Mouse (Mus musculus): ENCODE data around the gene Exoc8. TPM values are rescaled to one million over a fixed set of nuclear protein-coding genes. Genes with fewer than 3 reads are reported as not detected.

Exoc8 gene
- total RNA-seq, 2 experiments from 2014 or later, result 19.7 to 20.2 TPM

GRCm38 (mm10) chr8:124911938-124912872 is 14.7 kb upstream of the Exoc8 start:
- DNase-seq, result no peak
- intact Hi-C loops (cut with DNase I), result no loop called here

- DNase-seq, result peak in 1 of 2 experiments; percentile 66
- intact Hi-C loops (cut with DNase I), result no loop called here
These were observed 12.8 kb upstream of the Exoc8 start for GRCm38 (mm10) chr8:124910349-124910748.

- intact Hi-C loops (cut with DNase I), result no loop called here
- DNase-seq, result peak in 1 of 2 experiments; percentile 62
These were observed 12.4 kb upstream of the Exoc8 start for GRCm38 (mm10) chr8:124909936-124910335.

- no peak for DNase-seq
- intact Hi-C loops (cut with DNase I), result no loop called here
These were observed 8.0 kb upstream of the Exoc8 start for GRCm38 (mm10) chr8:124905482-124905881.

- intact Hi-C loops (cut with DNase I), result no loop called here
- DNase-seq, result no peak
These were observed 5.7 kb upstream of the Exoc8 start for GRCm38 (mm10) chr8:124903198-124903597.

GRCm38 (mm10) chr8:124898251-124898905 is 873 bp upstream of the Exoc8 start:
- DNase-seq, result no peak
- intact Hi-C loops (cut with DNase I), result loop anchor here (5.0 kb wide), 1 partner anchor 114 kb away; the partner anchor contains the start of gene Tsnax

GRCm38 (mm10) chr8:124896632-124897385 is 696 bp downstream of the Exoc8 start:
- DNase-seq, result peak; percentile 81 to 83
- intact Hi-C loops (cut with DNase I), result loop anchor here (2.0 to 5.0 kb wide), 3 partner anchors 52 to 136 kb away; partner anchors contain the start of genes Egln1 and Tsnax

GRCm38 (mm10) chr8:124896010-124896631 is 1.4 kb downstream of the Exoc8 start:
- intact Hi-C loops (cut with DNase I), result loop anchor here (2.0 to 5.0 kb wide), 3 partner anchors 53 to 137 kb away; partner anchors contain the start of genes Egln1 and Tsnax

GRCm38 (mm10) chr8:124892596-124892995 is 4.9 kb downstream of the Exoc8 start:
- intact Hi-C loops (cut with DNase I), result no loop called here
- DNase-seq, result no peak

More at GRCm38 (mm10) chr8:124896010-124896631, 1.4 kb downstream of the Exoc8 start:
- no peak for DNase-seq

GRCm38 (mm10) chr8:124888385-124888784 is 9.1 kb downstream of the Exoc8 start:
- no peak for DNase-seq
- intact Hi-C loops (cut with DNase I), result no loop called here

GRCm38 (mm10) chr8:124878946-124879526 is 18.5 kb downstream of the Exoc8 start:
- no peak for DNase-seq
- intact Hi-C loops (cut with DNase I), result no loop called here

- DNase-seq, result no peak
- intact Hi-C loops (cut with DNase I), result no loop called here
These were observed 19.4 kb downstream of the Exoc8 start for GRCm38 (mm10) chr8:124878141-124878540.

- intact Hi-C loops (cut with DNase I), result no loop called here
- no peak for DNase-seq
These were observed 24.8 kb downstream of the Exoc8 start for GRCm38 (mm10) chr8:124872690-124873089.

- intact Hi-C loops (cut with DNase I), result no loop called here
- DNase-seq, result no peak
These were observed 25.4 kb downstream of the Exoc8 start for GRCm38 (mm10) chr8:124872081-124872480.

- no peak for DNase-seq
- intact Hi-C loops (cut with DNase I), result no loop called here
These were observed 26.0 kb downstream of the Exoc8 start for GRCm38 (mm10) chr8:124871474-124871873.

GRCm38 (mm10) chr8:124869708-124870107 is 27.8 kb downstream of the Exoc8 start:
- intact Hi-C loops (cut with DNase I), result no loop called here
- no peak for DNase-seq

GRCm38 (mm10) chr8:124867126-124867525 is 30.4 kb downstream of the Exoc8 start:
- DNase-seq, result no peak
- intact Hi-C loops (cut with DNase I), result no loop called here

- DNase-seq, result no peak
- intact Hi-C loops (cut with DNase I), result no loop called here
These were observed 30.8 kb downstream of the Exoc8 start for GRCm38 (mm10) chr8:124866669-124867068.

- intact Hi-C loops (cut with DNase I), result no loop called here
- DNase-seq, result no peak
These were observed 33.8 kb downstream of the Exoc8 start for GRCm38 (mm10) chr8:124863729-124864128.

Data from heart, postnatal 14 days (tissue).